Mouse (Mus musculus): ENCODE measurements around the gene Ranbp10. TPM values are rescaled to one million over a fixed set of nuclear protein-coding genes. Genes with fewer than 3 reads are reported as not detected.
A peak's percentile ranks its signal among the peaks of the same experiment; 100 is the strongest.

Gene Ranbp10
- polyA plus RNA-seq, 1 experiment from 2014 or later, result 13.1 TPM

DNA sequence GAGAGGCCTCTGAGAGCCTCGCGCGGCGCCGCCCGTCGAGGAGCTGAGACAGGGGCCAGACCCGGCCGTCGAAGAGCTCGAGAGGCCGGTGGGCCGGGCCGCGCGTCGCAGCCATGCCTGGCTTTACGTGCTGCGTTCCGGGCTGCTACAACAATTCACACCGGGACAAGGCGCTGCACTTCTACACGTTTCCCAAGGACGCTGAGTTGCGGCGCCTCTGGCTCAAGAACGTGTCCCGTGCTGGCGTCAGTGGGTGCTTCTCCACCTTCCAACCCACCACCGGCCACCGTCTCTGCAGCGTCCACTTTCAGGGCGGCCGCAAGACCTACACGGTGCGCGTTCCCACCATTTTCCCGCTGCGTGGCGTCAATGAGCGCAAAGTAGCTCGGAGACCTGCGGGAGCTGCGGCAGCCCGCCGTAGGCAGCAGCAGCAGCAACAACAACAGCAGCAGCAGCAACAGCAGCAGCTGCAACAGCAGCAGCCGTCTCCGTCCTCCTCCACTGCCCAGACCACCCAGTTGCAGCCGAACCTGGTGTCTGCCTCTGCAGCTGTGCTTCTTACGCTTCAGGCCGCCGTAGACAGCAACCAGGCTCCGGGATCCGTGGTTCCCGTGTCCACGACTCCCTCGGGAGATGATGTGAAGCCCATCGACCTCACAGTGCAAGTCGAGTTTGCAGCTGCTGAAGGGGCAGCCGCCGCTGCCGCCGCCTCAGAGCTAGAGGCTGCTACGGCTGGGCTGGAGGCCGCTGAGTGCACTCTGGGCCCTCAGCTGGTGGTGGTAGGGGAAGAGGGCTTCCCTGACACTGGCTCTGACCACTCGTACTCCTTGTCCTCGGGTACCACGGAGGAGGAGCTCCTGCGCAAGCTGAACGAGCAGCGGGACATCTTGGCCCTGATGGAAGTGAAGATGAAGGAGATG, 28.4 kb upstream of the Ranbp10 start:
- WGBS, result under 1% methylated on average over 69 of the region's 71 CpGs
- H3K27me3 ChIP-seq (replicated peaks; ENCODE audit: control insufficient read depth, insufficient read depth, low read length), result no peaks in the 10 kb centered on the region
- H3K9me3 ChIP-seq (ENCODE audit: control insufficient read depth, low read length), result no peaks in the 10 kb centered on the region
- H3K4me3 ChIP-seq (replicated peaks; ENCODE audit: low read length), result peak overlapping the region; percentile 86
- H3K4me1 ChIP-seq (replicated peaks; ENCODE audit: control insufficient read depth, insufficient read depth, low read length), result peaks cover 42% of the 10 kb centered on the region
- ATAC-seq, result peak; percentile 27
- H3K9ac ChIP-seq (replicated peaks; ENCODE audit: low read depth, low read length), result peak overlapping the region; percentile 75
- no peaks in the 10 kb centered on the region for H3K36me3 ChIP-seq (ENCODE audit: control insufficient read depth, insufficient read depth)
- peak overlapping the region; percentile 93 for H3K4me2 ChIP-seq (ENCODE audit: low read length)
- peak overlapping the region; percentile 87 for H3K27ac ChIP-seq (ENCODE audit: low read length)

- Histone ChIP-seq H3K4me1 (replicated peaks; ENCODE audit: control insufficient read depth, insufficient read depth, low read length) (peaks cover 42% of the 10 kb centered on the region), H3K4me3 (replicated peaks; ENCODE audit: low read length) (peak within 1 kb of the TSS; percentile 86), H3K9ac (replicated peaks; ENCODE audit: low read depth, low read length) (peak within 1 kb of the TSS; percentile 75), H3K27ac (ENCODE audit: low read length) (peak within 1 kb of the TSS; percentile 87), H3K36me3 (ENCODE audit: control insufficient read depth, insufficient read depth) (no peaks in the 10 kb centered on the region), H3K9me3 (ENCODE audit: control insufficient read depth, low read length) (no peaks in the 10 kb centered on the region), H3K4me2 (ENCODE audit: low read length) (peak within 1 kb of the TSS; percentile 93), H3K27me3 (replicated peaks; ENCODE audit: control insufficient read depth, insufficient read depth, low read length) (no peaks in the 10 kb centered on the region)
- ATAC-seq, result peak; percentile 91
- WGBS, result under 1% methylated on average over 40 of the region's 43 CpGs
These were observed 27.6 kb upstream of the Ranbp10 start, which contains the start of gene Thap11 for GRCm38 (mm10) chr8:105854715-105855216. Gene Thap11 (plus strand): TSS chr8:105855132.

- H3K27ac ChIP-seq (ENCODE audit: low read length), result peak overlapping the region; percentile 37
- no peaks in the 10 kb centered on the region for H3K9me3 ChIP-seq (ENCODE audit: control insufficient read depth, low read length)
- no peaks in the 10 kb centered on the region for H3K27me3 ChIP-seq (replicated peaks; ENCODE audit: control insufficient read depth, insufficient read depth, low read length)
- H3K4me2 ChIP-seq (ENCODE audit: low read length), result peak overlapping the region; percentile 33
- WGBS, result 28% methylated on average over 8 of the region's 8 CpGs
- no peak for ATAC-seq
- H3K4me3 ChIP-seq (replicated peaks; ENCODE audit: low read length), result peak overlapping the region; percentile 86
- peak overlapping the region; percentile 75; the same call in 1 of the 2 replicates for H3K9ac ChIP-seq (replicated peaks; ENCODE audit: low read depth, low read length)
- no peaks in the 10 kb centered on the region for H3K36me3 ChIP-seq (ENCODE audit: control insufficient read depth, insufficient read depth)
- H3K4me1 ChIP-seq (replicated peaks; ENCODE audit: control insufficient read depth, insufficient read depth, low read length), result peaks cover 38% of the 10 kb centered on the region
These were observed 27.2 kb upstream of the Ranbp10 start for GRCm38 (mm10) chr8:105854303-105854702.

GRCm38 (mm10) chr8:105853178-105853577, 26.0 kb upstream of the Ranbp10 start, which contains the start of gene Cenpt:
Gene Cenpt (minus strand): TSS chr8:105853278.
- 88% methylated on average over 3 of the region's 3 CpGs for WGBS
- no peak for ATAC-seq
- Histone ChIP-seq H3K27ac (ENCODE audit: low read length) (no peak within 1 kb of the TSS), H3K4me2 (ENCODE audit: low read length) (no peak within 1 kb of the TSS), H3K4me1 (replicated peaks; ENCODE audit: control insufficient read depth, insufficient read depth, low read length) (peaks cover 34% of the 10 kb centered on the region), H3K27me3 (replicated peaks; ENCODE audit: control insufficient read depth, insufficient read depth, low read length) (no peaks in the 10 kb centered on the region), H3K9me3 (ENCODE audit: control insufficient read depth, low read length) (no peaks in the 10 kb centered on the region), H3K4me3 (replicated peaks; ENCODE audit: low read length) (no peak within 1 kb of the TSS), H3K9ac (replicated peaks; ENCODE audit: low read depth, low read length) (no peak within 1 kb of the TSS), H3K36me3 (ENCODE audit: control insufficient read depth, insufficient read depth) (peaks cover 8% of the 10 kb centered on the region; the same call in 1 of the 2 replicates)

GRCm38 (mm10) chr8:105852146-105852729, 25.1 kb upstream of the Ranbp10 start:
- Histone ChIP-seq H3K9me3 (ENCODE audit: control insufficient read depth, low read length) (no peaks in the 10 kb centered on the region), H3K27me3 (replicated peaks; ENCODE audit: control insufficient read depth, insufficient read depth, low read length) (no peaks in the 10 kb centered on the region), H3K27ac (ENCODE audit: low read length) (no peak overlapping the region), H3K4me2 (ENCODE audit: low read length) (no peak overlapping the region), H3K9ac (replicated peaks; ENCODE audit: low read depth, low read length) (no peak overlapping the region), H3K36me3 (ENCODE audit: control insufficient read depth, insufficient read depth) (peaks cover 9% of the 10 kb centered on the region; the same call in 1 of the 2 replicates), H3K4me3 (replicated peaks; ENCODE audit: low read length) (peak overlapping the region; percentile 86; the same call in 1 of the 2 replicates), H3K4me1 (replicated peaks; ENCODE audit: control insufficient read depth, insufficient read depth, low read length) (peaks cover 26% of the 10 kb centered on the region)
- ATAC-seq, result no peak
- WGBS, result 83% methylated on average over 12 of the region's 12 CpGs

DNA sequence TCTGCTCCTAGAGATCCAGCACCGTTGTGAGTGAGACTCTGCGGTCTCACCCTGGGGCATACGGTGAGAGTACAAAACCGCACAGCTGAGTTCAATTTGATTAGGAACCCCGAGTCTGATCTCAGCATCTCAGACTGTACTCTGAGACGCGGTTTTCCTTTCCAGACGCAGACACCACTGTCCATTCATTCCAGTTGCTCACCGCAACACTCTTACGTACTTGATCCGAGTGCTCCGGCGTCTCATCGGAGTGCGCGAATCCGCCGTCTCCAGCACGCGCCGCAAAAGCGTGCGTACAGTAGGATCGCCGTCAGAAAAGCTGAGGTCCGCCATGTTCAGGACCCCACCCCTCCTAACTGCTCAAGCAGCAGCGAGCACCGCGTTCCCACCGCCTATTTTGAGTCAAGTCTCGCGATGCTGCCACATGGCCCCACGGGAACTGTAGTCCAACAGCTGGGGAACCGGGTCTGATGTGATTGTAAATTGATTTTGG, 24.5 kb upstream of the Ranbp10 start:
- Histone ChIP-seq H3K27me3 (replicated peaks; ENCODE audit: control insufficient read depth, insufficient read depth, low read length) (no peaks in the 10 kb centered on the region), H3K4me3 (replicated peaks; ENCODE audit: low read length) (peak overlapping the region; percentile 86), H3K36me3 (ENCODE audit: control insufficient read depth, insufficient read depth) (peaks cover 12% of the 10 kb centered on the region), H3K4me1 (replicated peaks; ENCODE audit: control insufficient read depth, insufficient read depth, low read length) (peaks cover 21% of the 10 kb centered on the region), H3K4me2 (ENCODE audit: low read length) (peak overlapping the region; percentile 88), H3K27ac (ENCODE audit: low read length) (peak overlapping the region; percentile 85), H3K9me3 (ENCODE audit: control insufficient read depth, low read length) (no peaks in the 10 kb centered on the region), H3K9ac (replicated peaks; ENCODE audit: low read depth, low read length) (peak overlapping the region; percentile 83)
- WGBS, result under 1% methylated on average over 34 of the region's 34 CpGs
- peak; percentile 89 for ATAC-seq

- Histone ChIP-seq H3K36me3 (ENCODE audit: control insufficient read depth, insufficient read depth) (peaks cover 20% of the 10 kb centered on the region), H3K4me2 (ENCODE audit: low read length) (peak overlapping the region; percentile 39), H3K9ac (replicated peaks; ENCODE audit: low read depth, low read length) (0 out of 2 replicates have a peak overlapping the region, but pooled peaks have one; percentile 22), H3K27ac (ENCODE audit: low read length) (no peak overlapping the region), H3K4me1 (replicated peaks; ENCODE audit: control insufficient read depth, insufficient read depth, low read length) (peaks cover 11% of the 10 kb centered on the region), H3K9me3 (ENCODE audit: control insufficient read depth, low read length) (no peaks in the 10 kb centered on the region), H3K4me3 (replicated peaks; ENCODE audit: low read length) (0 out of 2 replicates have a peak overlapping the region, but pooled peaks have one; percentile 13), H3K27me3 (replicated peaks; ENCODE audit: control insufficient read depth, insufficient read depth, low read length) (no peaks in the 10 kb centered on the region)
- ATAC-seq, result no peak
- WGBS, result 77% methylated on average over 7 of the region's 7 CpGs
These were observed 23.5 kb upstream of the Ranbp10 start for GRCm38 (mm10) chr8:105850611-105851010.

DNA sequence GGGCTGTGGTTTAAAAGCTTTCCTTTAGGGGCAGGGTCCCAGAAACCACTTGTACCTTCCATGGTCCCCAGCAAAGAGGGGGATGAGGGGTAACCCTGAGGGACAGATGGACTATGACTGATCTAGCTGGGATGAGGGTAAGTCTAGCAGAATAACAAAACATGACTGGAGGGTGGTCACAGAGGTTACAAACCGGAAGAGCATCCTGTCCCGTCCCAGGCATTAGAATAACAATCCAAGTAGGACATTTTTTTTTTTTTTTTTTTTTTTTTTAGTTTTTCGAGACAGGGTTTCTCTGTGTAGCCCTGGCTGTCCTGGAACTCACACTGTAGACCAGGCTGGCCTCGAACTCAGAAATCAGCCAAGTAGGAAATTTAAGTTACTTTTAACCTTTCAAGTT, 22.9 kb upstream of the Ranbp10 start:
- Histone ChIP-seq H3K9ac (replicated peaks; ENCODE audit: low read depth, low read length) (no peak overlapping the region), H3K4me3 (replicated peaks; ENCODE audit: low read length) (no peak overlapping the region), H3K27ac (ENCODE audit: low read length) (no peak overlapping the region), H3K9me3 (ENCODE audit: control insufficient read depth, low read length) (no peaks in the 10 kb centered on the region), H3K36me3 (ENCODE audit: control insufficient read depth, insufficient read depth) (peaks cover 23% of the 10 kb centered on the region), H3K27me3 (replicated peaks; ENCODE audit: control insufficient read depth, insufficient read depth, low read length) (no peaks in the 10 kb centered on the region), H3K4me2 (ENCODE audit: low read length) (no peak overlapping the region), H3K4me1 (replicated peaks; ENCODE audit: control insufficient read depth, insufficient read depth, low read length) (peaks cover 11% of the 10 kb centered on the region)
- no peak for ATAC-seq
- WGBS, result 95% methylated on average over 4 of the region's 4 CpGs

DNA sequence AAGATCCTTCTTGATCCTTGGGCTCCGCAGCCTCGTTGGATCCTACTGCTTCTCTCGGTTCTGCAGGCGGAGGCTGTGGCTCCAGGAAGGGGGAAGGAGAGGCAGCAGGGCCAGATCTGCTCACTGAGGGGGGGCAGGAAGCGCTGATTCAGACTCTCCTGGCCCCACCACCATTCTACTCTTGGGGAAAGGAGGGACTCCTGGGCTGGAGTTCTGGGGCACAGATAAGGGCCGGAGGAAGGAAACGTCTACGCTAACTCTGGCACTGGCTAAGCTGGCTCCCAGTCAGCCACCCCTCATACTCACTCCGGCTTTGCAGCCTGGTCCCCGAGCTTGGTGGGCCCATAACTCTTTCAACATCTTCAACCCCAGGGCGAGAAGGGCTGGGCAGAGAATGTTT, 19.5 kb upstream of the Ranbp10 start:
- Histone ChIP-seq H3K27me3 (replicated peaks; ENCODE audit: control insufficient read depth, insufficient read depth, low read length) (no peaks in the 10 kb centered on the region), H3K4me2 (ENCODE audit: low read length) (no peak overlapping the region), H3K27ac (ENCODE audit: low read length) (no peak overlapping the region), H3K4me1 (replicated peaks; ENCODE audit: control insufficient read depth, insufficient read depth, low read length) (peaks cover 7% of the 10 kb centered on the region), H3K36me3 (ENCODE audit: control insufficient read depth, insufficient read depth) (peaks cover 32% of the 10 kb centered on the region), H3K9me3 (ENCODE audit: control insufficient read depth, low read length) (no peaks in the 10 kb centered on the region), H3K4me3 (replicated peaks; ENCODE audit: low read length) (no peak overlapping the region), H3K9ac (replicated peaks; ENCODE audit: low read depth, low read length) (no peak overlapping the region)
- ATAC-seq, result no peak
- 96% methylated on average over 11 of the region's 11 CpGs for WGBS
